Mouse (Mus musculus) forebrain, postnatal 0 days (tissue): ENCODE measurements at regions not wholly inside any gene's neighbourhood (a gene's known extent, or its start where the extent isn't known, plus 50 kb on each side); places are given as distances from the start of the nearest gene placed in this dataset.
"Not testable (repeated sequence)": the region's sequence is repeated elsewhere in the genome, so short reads cannot be mapped to it uniquely, and the experiment has no call there.

Experiments used
- ATAC-seq: fragments of 200-750 bp; cut with Nextera tagmentation; 2 replicates; pipeline ENCODE4 v1.8.0; 2017; ENCODE audit warnings: mild to moderate bottlenecking, moderate library complexity
- DNase-seq: peaks from one replicate; pipeline ENCODE4 v3.0.0-alpha.2; 2015
- H3K27ac ChIP-seq: fragments of 300-500 bp; sonication (generic); 2 replicates; pipeline ENCODE4 v1.5.1; 2014; ENCODE audit warnings: low read depth, mild to moderate bottlenecking, antibody characterized with exemption, low read length, moderate library complexity, mixed read lengths
- H3K27me3 ChIP-seq: fragments of 300-500 bp; sonication (generic); 2 replicates; pipeline ENCODE4 v1.6.1; 2014; ENCODE audit warnings: mild to moderate bottlenecking, low read length, mixed read lengths; ENCODE audit not compliant: insufficient read depth
- H3K36me3 ChIP-seq: fragments of 300-500 bp; sonication (generic); 2 replicates; pipeline ENCODE4 v1.6.1; 2014; ENCODE audit warnings: mild to moderate bottlenecking, moderate library complexity; ENCODE audit not compliant: insufficient read depth
- H3K4me1 ChIP-seq: fragments of 300-500 bp; sonication (generic); 2 replicates; pipeline ENCODE4 v1.6.1; 2014; ENCODE audit warnings: antibody characterized with exemption; ENCODE audit not compliant: insufficient read depth
- H3K4me2 ChIP-seq: fragments of 300-500 bp; sonication (generic); 2 replicates; pipeline ENCODE4 v1.6.1; 2014; ENCODE audit warnings: low read depth, mild to moderate bottlenecking, moderate library complexity
- H3K4me3 ChIP-seq: fragments of 300-500 bp; sonication (generic); 2 replicates; pipeline ENCODE4 v1.5.1; 2014; ENCODE audit warnings: low read depth, low read length, mixed read lengths
- H3K9ac ChIP-seq: fragments of 300-500 bp; sonication (generic); 2 replicates; pipeline ENCODE4 v1.6.1; 2014; ENCODE audit warnings: mild to moderate bottlenecking
- H3K9me3 ChIP-seq: fragments of 300-500 bp; sonication (generic); 2 replicates; pipeline ENCODE4 v1.6.1; 2016; ENCODE audit warnings: low read length
- CTCF ChIP-seq: sonication (generic); IDR thresholded peaks from 2 replicates; pipeline ENCODE4 v1.5.1; 2016; ENCODE audit warnings: antibody characterized with exemption, control low read depth, low read depth
- WGBS: fragments of 180-500 bp; shearing (Covaris S2); extraction: QIAGEN DNeasy Blood & Tissue Kit; methylation state at CpG from one replicate; pipeline ENCODE4 v1.1.7; 2014; 5-methylcytosine and 5-hydroxymethylcytosine counted together

GRCm38 (mm10) chr14:15914176-15914575, 334.9 kb upstream of the Ngly1 start:
- ATAC-seq (no peak), DNase-seq (no peak)
- H3K4me3 ChIP-seq = no peak overlapping the region
- TF ChIP-seq CTCF = no peak
- no peaks in the 10 kb centered on the region for H3K4me1 ChIP-seq
- no peak overlapping the region for H3K9ac ChIP-seq
- 84% methylated on average over 3 of the region's 3 CpGs for WGBS
- no peaks in the 10 kb centered on the region for H3K36me3 ChIP-seq
- H3K27me3 ChIP-seq = no peaks in the 10 kb centered on the region
- H3K27ac ChIP-seq = no peak overlapping the region
- no peaks in the 10 kb centered on the region for H3K9me3 ChIP-seq
- no peak overlapping the region for H3K4me2 ChIP-seq

GRCm38 (mm10) chr14:15924676-15925075, 324.4 kb upstream of the Ngly1 start:
- H3K9me3 ChIP-seq, H3K4me2 ChIP-seq, H3K4me3 ChIP-seq, H3K9ac ChIP-seq, H3K4me1 ChIP-seq, ATAC-seq, DNase-seq, H3K27ac ChIP-seq, H3K27me3 ChIP-seq, H3K36me3 ChIP-seq: not testable (repeated sequence)
- WGBS = 81% methylated on average over 3 of the region's 3 CpGs

- Histone ChIP-seq H3K27ac (no peak overlapping the region), H3K36me3 (no peaks in the 10 kb centered on the region), H3K9me3 (no peaks in the 10 kb centered on the region), H3K9ac (no peak overlapping the region), H3K4me3 (no peak overlapping the region), H3K4me1 (no peaks in the 10 kb centered on the region), H3K27me3 (no peaks in the 10 kb centered on the region), H3K4me2 (no peak overlapping the region)
- no peak for DNase-seq
- no peak for ATAC-seq
- no peak for TF ChIP-seq CTCF
These were observed 314.4 kb upstream of the Ngly1 start for GRCm38 (mm10) chr14:15934729-15935128.

- Histone ChIP-seq H3K4me3 (no peak overlapping the region), H3K4me2 (no peak overlapping the region), H3K4me1 (no peaks in the 10 kb centered on the region), H3K36me3 (no peaks in the 10 kb centered on the region), H3K9me3 (no peaks in the 10 kb centered on the region), H3K27ac (no peak overlapping the region), H3K27me3 (no peaks in the 10 kb centered on the region), H3K9ac (no peak overlapping the region)
- DNase-seq (no peak), ATAC-seq (no peak)
- no peak for TF ChIP-seq CTCF
These were observed 278.8 kb upstream of the Ngly1 start for GRCm38 (mm10) chr14:15970321-15970720.

GRCm38 (mm10) chr14:15970767-15971166, 278.3 kb upstream of the Ngly1 start:
- Histone ChIP-seq H3K4me2 (no peak overlapping the region), H3K36me3 (no peaks in the 10 kb centered on the region), H3K27ac (no peak overlapping the region), H3K9ac (no peak overlapping the region), H3K27me3 (no peaks in the 10 kb centered on the region), H3K4me1 (no peaks in the 10 kb centered on the region), H3K4me3 (no peak overlapping the region), H3K9me3 (no peaks in the 10 kb centered on the region)
- ATAC-seq (no peak), DNase-seq (no peak)
- TF ChIP-seq CTCF = no peak

GRCm38 (mm10) chr14:15971306-15971705, 277.8 kb upstream of the Ngly1 start:
- H3K4me2 ChIP-seq = no peak overlapping the region

GRCm38 (mm10) chr14:15977366-15977765, 271.7 kb upstream of the Ngly1 start:
- H3K4me1 ChIP-seq = no peaks in the 10 kb centered on the region
- no peaks in the 10 kb centered on the region for H3K27me3 ChIP-seq
- H3K27ac ChIP-seq = no peak overlapping the region
- TF ChIP-seq CTCF = no peak
- H3K4me2 ChIP-seq = no peak overlapping the region
- DNase-seq (no peak), ATAC-seq (no peak)
- no peaks in the 10 kb centered on the region for H3K36me3 ChIP-seq
- WGBS = 98% methylated on average over 1 of the region's 1 CpGs
- no peaks in the 10 kb centered on the region for H3K9me3 ChIP-seq
- no peak overlapping the region for H3K9ac ChIP-seq
- H3K4me3 ChIP-seq = no peak overlapping the region

More at GRCm38 (mm10) chr14:15971306-15971705, 277.8 kb upstream of the Ngly1 start:
- no peak for ATAC-seq
- H3K36me3 ChIP-seq = no peaks in the 10 kb centered on the region
- no peak overlapping the region for H3K4me3 ChIP-seq
- no peaks in the 10 kb centered on the region for H3K9me3 ChIP-seq
- H3K4me1 ChIP-seq = no peaks in the 10 kb centered on the region
- H3K27ac ChIP-seq = no peak overlapping the region
- no peak for DNase-seq
- TF ChIP-seq CTCF = no peak
- no peaks in the 10 kb centered on the region for H3K27me3 ChIP-seq
- no peak overlapping the region for H3K9ac ChIP-seq

GRCm38 (mm10) chr14:15978329-15978728, 270.8 kb upstream of the Ngly1 start:
- Histone ChIP-seq H3K4me1 (no peaks in the 10 kb centered on the region), H3K27ac (no peak overlapping the region), H3K27me3 (no peaks in the 10 kb centered on the region), H3K4me2 (no peak overlapping the region), H3K36me3 (no peaks in the 10 kb centered on the region), H3K9ac (no peak overlapping the region), H3K9me3 (no peaks in the 10 kb centered on the region), H3K4me3 (no peak overlapping the region)
- ATAC-seq (peak; percentile 32; the same call in 1 of the 2 replicates), DNase-seq (no peak)
- 0% methylated on average over 1 of the region's 1 CpGs for WGBS
- TF ChIP-seq CTCF = no peak
